Mouse (Mus musculus) olfactory bulb, adult 2 months (tissue): ENCODE measurements at regions not wholly inside any gene's neighbourhood (a gene's known extent, or its start where the extent isn't known, plus 50 kb on each side); places are given as distances from the start of the nearest gene placed in this dataset.

Experiments used
- CTCF ChIP-seq: fragments of 200-500 bp; IDR thresholded peaks from 2 replicates; pipeline ENCODE4 v1.5.1; 2012; ENCODE audit warnings: low read depth, mild to moderate bottlenecking, low read length, moderate library complexity; ENCODE audit not compliant: insufficient read depth
- POLR2A ChIP-seq: fragments of 200-500 bp; IDR thresholded peaks from 2 replicates; pipeline ENCODE4 v1.6.1; 2012; ENCODE audit warnings: mild to moderate bottlenecking, low read depth, low read length, moderate library complexity; ENCODE audit not compliant: insufficient read depth

DNA sequence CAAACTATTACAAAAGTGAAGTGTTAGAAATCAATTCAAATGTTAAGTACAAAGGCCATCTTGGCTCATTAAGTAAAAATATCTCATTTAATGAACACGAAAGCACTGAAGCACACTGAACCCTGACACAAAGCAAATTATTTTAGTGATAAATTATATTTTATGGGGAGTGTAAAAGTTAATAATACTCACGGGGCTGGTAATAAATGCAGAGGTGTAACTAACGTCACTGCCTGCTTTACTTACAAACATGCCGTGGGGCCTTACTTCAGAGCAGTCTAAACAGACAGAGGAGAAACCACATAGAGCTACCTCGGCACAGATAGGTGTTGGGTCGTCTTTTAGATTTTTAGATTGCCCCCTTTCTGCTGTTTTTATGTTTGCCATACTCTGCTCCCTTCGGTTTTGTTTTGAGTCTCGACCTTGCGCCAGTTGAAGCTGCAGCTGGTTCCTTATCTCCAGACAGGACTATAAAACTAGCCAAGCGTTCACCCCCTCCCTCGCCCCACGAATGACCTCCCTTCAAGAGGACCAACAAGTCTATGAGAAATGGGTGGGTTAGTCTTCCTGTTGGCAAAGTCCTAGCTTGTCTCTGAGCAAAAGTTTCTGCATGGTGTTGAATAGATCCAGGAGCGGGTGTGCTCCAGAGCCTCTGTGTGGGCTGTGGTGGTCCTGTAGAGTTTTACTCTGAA is 181.8 kb upstream of the Nr5a2 start:
- TF ChIP-seq CTCF, result no peak
- no peak for TF ChIP-seq POLR2A
